Mouse (Mus musculus) liver, embryonic 14.5 days (tissue): ENCODE measurements around the gene Atp6v0a1. TPM values are rescaled to one million over a fixed set of nuclear protein-coding genes. Genes with fewer than 3 reads are reported as not detected.

Source experiments
- ATAC-seq: fragments of 200-750 bp; cut with Nextera tagmentation; 2 replicates; pipeline ENCODE4 v1.8.0; 2017; ENCODE audit warnings: moderate number of reproducible peaks, mild to moderate bottlenecking, moderate library complexity; ENCODE audit not compliant: insufficient read depth
- DNase-seq, 3 experiments: peaks; one replicate each; pipeline ENCODE4 v3.0.0-alpha.2; 2012 to 2013; ENCODE audit warnings: low read depth in 3 of 3, low spot score in 3 of 3
- H3K27ac ChIP-seq: fragments of 300-500 bp; sonication (generic); 2 replicates; pipeline ENCODE4 v1.5.1; 2014; ENCODE audit warnings: moderate library complexity, mild to moderate bottlenecking, control low read depth, inconsistent platforms
- H3K27me3 ChIP-seq: fragments of 300-500 bp; sonication (generic); 2 replicates; pipeline ENCODE4 v1.6.1; 2014; ENCODE audit warnings: mild to moderate bottlenecking, low read length, moderate library complexity; ENCODE audit not compliant: control insufficient read depth, insufficient read depth
- H3K36me3 ChIP-seq: fragments of 300-500 bp; sonication (generic); replicated peaks from 2 replicates; pipeline ENCODE4 v1.6.1; 2014; ENCODE audit warnings: low read depth; ENCODE audit not compliant: control insufficient read depth, insufficient read depth
- H3K4me1 ChIP-seq, 2 experiments: fragments of 200-500 bp in 1 of 2; fragments of 300-500 bp in 1 of 2; sonication (generic) in 1 of 2; replicated peaks; 2 replicates each; pipeline ENCODE4 v1.6.1; 2012 to 2014; ENCODE audit warnings: antibody characterized with exemption in 1 of 2, inconsistent platforms in 1 of 2, low read length in 1 of 2; ENCODE audit not compliant: control insufficient read depth in 2 of 2, insufficient read depth in 2 of 2
- H3K4me2 ChIP-seq: fragments of 300-500 bp; sonication (generic); 2 replicates; pipeline ENCODE4 v1.6.1; 2014; ENCODE audit warnings: low read depth, mild to moderate bottlenecking, control low read depth, moderate library complexity
- H3K4me3 ChIP-seq, 2 experiments: fragments of 200-500 bp in 1 of 2; fragments of 300-500 bp in 1 of 2; sonication (generic) in 1 of 2; 2 replicates each; pipeline ENCODE4 v1.5.1; 2012 to 2014; ENCODE audit warnings: low read depth in 2 of 2, low read length in 2 of 2, mild to moderate bottlenecking in 2 of 2, control low read depth in 1 of 2, inconsistent platforms in 1 of 2, moderate library complexity in 1 of 2; ENCODE audit not compliant: insufficient read depth in 1 of 2
- H3K9ac ChIP-seq: fragments of 300-500 bp; sonication (generic); replicated peaks from 2 replicates; pipeline ENCODE4 v1.6.1; 2014; ENCODE audit warnings: mild to moderate bottlenecking, control low read depth, moderate library complexity
- H3K9me3 ChIP-seq: fragments of 300-500 bp; sonication (generic); 2 replicates; pipeline ENCODE4 v1.6.1; 2016; ENCODE audit warnings: low read length, mixed read lengths; ENCODE audit not compliant: control insufficient read depth
- CTCF ChIP-seq: IDR thresholded peaks from 2 replicates; pipeline ENCODE4 v1.5.1; 2016; ENCODE audit warnings: antibody characterized with exemption, low read depth, control low read depth
- EP300 ChIP-seq: IDR thresholded peaks from 2 replicates; pipeline ENCODE4 v1.6.1; 2016; ENCODE audit warnings: antibody characterized with exemption, low read depth
- WGBS: fragments of 180-500 bp; shearing (Covaris S2); extraction: QIAGEN DNeasy Blood & Tissue Kit; methylation state at CpG from one replicate; pipeline ENCODE4 v1.1.7; 2014; ENCODE audit not compliant: insufficient replicate concordance; 5-methylcytosine and 5-hydroxymethylcytosine counted together
- polyA plus RNA-seq, 2 experiments: library from polyadenylated mRNA; depleted of rRNA in 1 of 2; stranded (reverse) in 1 of 2; unstranded in 1 of 2; fragments of >200 nt; fragmentation: Nextera tagmentation in 1 of 2; extraction: Ambion mirVana in 1 of 2; gene quantifications; 2 replicates each; pipeline versions ENCODE4 v1.2.1 to v1.2.3; 2012 to 2014

Atp6v0a1 gene
- polyA plus RNA-seq, 2 experiments = 29.5 to 37.8 TPM

DNA sequence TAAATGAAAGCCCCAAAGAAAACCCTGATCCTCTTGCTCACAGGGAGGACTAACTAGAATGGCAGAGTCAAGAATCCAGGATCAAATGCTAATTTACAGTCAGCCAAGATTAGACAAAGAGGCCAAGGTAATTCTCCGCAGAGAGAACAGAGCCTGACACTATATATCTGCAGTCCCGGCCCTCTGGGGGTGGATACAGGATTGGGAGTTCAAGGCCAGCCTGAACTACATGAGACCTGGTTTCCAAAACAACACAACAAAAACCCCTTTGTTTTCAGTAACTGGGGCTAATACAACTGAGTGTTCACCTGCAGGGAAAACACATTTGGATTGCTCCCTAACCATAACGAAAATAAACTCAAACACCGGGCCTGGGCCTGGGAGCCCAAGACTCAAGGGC, 55.2 kb downstream of the Atp6v0a1 start:
- Histone ChIP-seq H3K4me1 (peaks cover 36 to 48% of the 10 kb centered on the region in 2 experiments), H3K4me2 (peak overlapping the region; percentile 60), H3K9me3 (no peaks in the 10 kb centered on the region), H3K4me3 (no peak overlapping the region), H3K27me3 (peaks cover 6% of the 10 kb centered on the region), H3K9ac (peak overlapping the region; percentile 50), H3K36me3 (peaks cover 28% of the 10 kb centered on the region), H3K27ac (peak overlapping the region; percentile 97)
- ATAC-seq (no peak), DNase-seq (no peak)
- 64% methylated on average over 4 of the region's 4 CpGs for WGBS
- TF ChIP-seq CTCF (no peak), EP300 (no peak)

DNA sequence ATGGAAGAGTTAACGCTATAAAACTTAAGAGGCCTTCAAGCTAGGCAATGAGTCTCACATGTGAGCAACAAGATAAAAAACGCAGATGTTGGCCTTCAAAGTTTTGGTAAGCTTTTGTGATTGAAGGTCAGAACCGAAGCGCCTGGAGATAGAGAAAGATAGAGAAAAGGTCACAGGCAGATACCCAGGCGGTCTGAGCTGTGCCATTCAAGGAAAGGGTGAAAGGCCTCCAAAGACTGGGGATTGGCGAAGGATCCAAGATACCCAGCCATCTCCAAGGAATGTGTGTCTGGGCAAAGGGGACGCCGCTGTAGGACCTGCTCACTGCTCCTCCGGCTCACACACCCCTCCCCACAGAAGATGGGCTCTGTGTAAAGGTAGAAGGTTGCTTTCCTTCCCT, 55.8 kb downstream of the Atp6v0a1 start:
- no peak for TF ChIP-seq CTCF
- TF ChIP-seq EP300 = no peak
- 59% methylated on average over 9 of the region's 9 CpGs for WGBS
- H3K27ac ChIP-seq = peak overlapping the region; percentile 97
- no peak overlapping the region for H3K4me3 ChIP-seq
- ATAC-seq (no peak), DNase-seq (no peak)
- no peak overlapping the region for H3K9ac ChIP-seq
- peaks cover 23% of the 10 kb centered on the region for H3K36me3 ChIP-seq
- H3K4me2 ChIP-seq = no peak overlapping the region; the same call in 1 of the 2 replicates
- H3K9me3 ChIP-seq = no peaks in the 10 kb centered on the region
- peaks cover 37 to 48% of the 10 kb centered on the region in 2 experiments for H3K4me1 ChIP-seq
- H3K27me3 ChIP-seq = peaks cover 6% of the 10 kb centered on the region

- Histone ChIP-seq H3K4me3 (peak overlapping the region; percentile 35), H3K9ac (peak overlapping the region; percentile 35; the same call in 1 of the 2 replicates)
These were observed 57.5 kb downstream of the Atp6v0a1 start for GRCm38 (mm10) chr11:101066549-101067412.

GRCm38 (mm10) chr11:101069391-101070188, 60.3 kb downstream of the Atp6v0a1 start, which contains the start of gene Naglu:
Gene Naglu, plus strand, starts transcription at chr11:101070012.
- DNase-seq = peak; percentile 74 to 80 (median 75)
- no peak for TF ChIP-seq EP300
- no peak for TF ChIP-seq CTCF
- H3K9ac ChIP-seq = peak within 1 kb of the TSS; percentile 51
- peak within 1 kb of the TSS; percentile 64 to 70 for H3K4me3 ChIP-seq
- H3K9me3 ChIP-seq = no peaks in the 10 kb centered on the region
- H3K27ac ChIP-seq = no peak within 1 kb of the TSS
- peaks cover 2% of the 10 kb centered on the region; the same call in 1 of the 2 replicates for H3K36me3 ChIP-seq
- peaks cover 10% of the 10 kb centered on the region for H3K27me3 ChIP-seq
- WGBS = 2% methylated on average over 35 of the region's 35 CpGs
- H3K4me2 ChIP-seq = peak within 1 kb of the TSS; percentile 70
- peaks cover 20 to 30% of the 10 kb centered on the region in 2 experiments for H3K4me1 ChIP-seq
- peak; percentile 84 for ATAC-seq

More at GRCm38 (mm10) chr11:101066549-101067412, 57.5 kb downstream of the Atp6v0a1 start:
- ATAC-seq (no peak), DNase-seq (peak; percentile 56 to 60 (median 59))
- Histone ChIP-seq H3K4me1 (peaks cover 37 to 54% of the 10 kb centered on the region in 2 experiments), H3K36me3 (peaks cover 14% of the 10 kb centered on the region), H3K4me2 (peak overlapping the region; percentile 69), H3K9me3 (no peaks in the 10 kb centered on the region), H3K27me3 (peaks cover 8% of the 10 kb centered on the region), H3K27ac (peak overlapping the region; percentile 10; the same call in 1 of the 2 replicates)
- peak; percentile 99 for TF ChIP-seq CTCF
- no peak for TF ChIP-seq EP300
- 17% methylated on average over 18 of the region's 18 CpGs for WGBS

DNA sequence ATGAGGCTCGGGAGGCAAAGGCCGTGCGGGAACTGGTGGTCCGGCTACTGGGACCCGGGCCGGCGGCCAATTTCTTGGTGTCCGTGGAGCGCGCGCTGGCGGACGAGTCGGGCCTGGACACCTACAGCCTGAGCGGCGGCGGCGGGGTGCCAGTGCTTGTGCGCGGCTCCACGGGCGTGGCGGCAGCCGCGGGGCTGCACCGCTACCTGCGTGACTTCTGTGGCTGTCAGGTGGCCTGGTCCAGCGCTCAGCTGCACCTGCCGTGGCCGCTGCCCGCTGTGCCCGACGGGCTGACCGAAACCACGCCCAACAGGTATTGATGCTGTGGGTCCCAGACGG, 60.9 kb downstream of the Atp6v0a1 start:
- peak overlapping the region; percentile 64 to 70 for H3K4me3 ChIP-seq
- no peaks in the 10 kb centered on the region for H3K9me3 ChIP-seq
- ATAC-seq (peak; percentile 72), DNase-seq (no peak)
- WGBS = under 1% methylated on average over 36 of the region's 36 CpGs
- H3K4me1 ChIP-seq = peaks cover 14 to 25% of the 10 kb centered on the region in 2 experiments
- peak overlapping the region; percentile 70 for H3K4me2 ChIP-seq
- TF ChIP-seq EP300 = no peak
- TF ChIP-seq CTCF = no peak
- peaks cover 10% of the 10 kb centered on the region for H3K27me3 ChIP-seq
- no peaks in the 10 kb centered on the region for H3K36me3 ChIP-seq
- peak overlapping the region; percentile 51 for H3K9ac ChIP-seq
- no peak overlapping the region for H3K27ac ChIP-seq
